Mouse (Mus musculus) thymus, adult 2 months (tissue): ENCODE measurements around the gene Pde4d. TPM values are rescaled to one million over a fixed set of nuclear protein-coding genes. Genes with fewer than 3 reads are reported as not detected.

Experiments used
- DNase-seq: peaks from one replicate; pipeline ENCODE4 v3.0.0; 2021
- H3K27ac ChIP-seq: fragments of 200-500 bp; 2 replicates; pipeline ENCODE4 v1.5.1; 2012; ENCODE audit warnings: low read length, control low read depth; ENCODE audit not compliant: control insufficient read depth, insufficient read depth
- H3K27me3 ChIP-seq: fragments of 200-500 bp; 2 replicates; pipeline ENCODE4 v1.6.1; 2012; ENCODE audit warnings: mild to moderate bottlenecking, low read length, moderate library complexity, mixed read lengths; ENCODE audit not compliant: control insufficient read depth, insufficient read depth
- H3K36me3 ChIP-seq: fragments of 200-500 bp; 2 replicates; pipeline ENCODE4 v1.6.1; 2012; ENCODE audit warnings: mild to moderate bottlenecking, low read length, moderate library complexity; ENCODE audit not compliant: control insufficient read depth, insufficient read depth
- H3K4me1 ChIP-seq: fragments of 200-500 bp; replicated peaks from 2 replicates; pipeline ENCODE4 v1.6.1; 2012; ENCODE audit warnings: low read length; ENCODE audit not compliant: control insufficient read depth, insufficient read depth
- H3K4me3 ChIP-seq: fragments of 200-500 bp; 2 replicates; pipeline ENCODE4 v1.5.1; 2012; ENCODE audit warnings: mild to moderate bottlenecking, low read length, control low read depth, moderate library complexity; ENCODE audit not compliant: control insufficient read depth, insufficient read depth
- CTCF ChIP-seq: fragments of 200-500 bp; IDR thresholded peaks from 2 replicates; pipeline ENCODE4 v1.5.1; 2012; ENCODE audit warnings: mild to moderate bottlenecking, control low read depth, low read length, moderate library complexity, borderline replicate concordance; ENCODE audit not compliant: control insufficient read depth, poor library complexity, insufficient read depth; ENCODE audit errors: extremely low read depth
- POLR2A ChIP-seq: fragments of 200-500 bp; IDR thresholded peaks from 2 replicates; pipeline ENCODE4 v1.6.1; 2012; ENCODE audit warnings: mild to moderate bottlenecking, low read length, control low read depth, moderate library complexity; ENCODE audit not compliant: control insufficient read depth, poor library complexity, insufficient read depth; ENCODE audit errors: extremely low read depth
- WGBS: fragments of 180-500 bp; shearing (Covaris S2); methylation state at CpG from one replicate; pipeline ENCODE4 v1.1.7; 2018; 5-methylcytosine and 5-hydroxymethylcytosine counted together
- polyA plus RNA-seq: library from polyadenylated mRNA; depleted of rRNA; stranded (reverse); fragments of >200 nt; gene quantifications from 2 replicates; pipeline ENCODE4 v1.2.3, GENCODE M21; 2012

Pde4d gene
- polyA plus RNA-seq, 1 experiment = 35.2 TPM

GRCm38 (mm10) chr13:109729612-109730011 lies 1279.9 kb downstream of the Pde4d start:
- TF ChIP-seq POLR2A (no peak), CTCF (no peak)

GRCm38 (mm10) chr13:109732655-109733376 lies 1283.1 kb downstream of the Pde4d start:
- DNase-seq = no peak

More at GRCm38 (mm10) chr13:109729612-109730011, 1279.9 kb downstream of the Pde4d start:
- Histone ChIP-seq H3K27ac (no peak overlapping the region), H3K27me3 (no peaks in the 10 kb centered on the region), H3K4me3 (no peak overlapping the region), H3K36me3 (no peaks in the 10 kb centered on the region), H3K4me1 (no peaks in the 10 kb centered on the region)
- no peak for DNase-seq
- WGBS = 94% methylated on average over 4 of the region's 4 CpGs

GRCm38 (mm10) chr13:109736290-109737078 lies 1286.7 kb downstream of the Pde4d start:
- Histone ChIP-seq H3K27me3 (no peaks in the 10 kb centered on the region), H3K4me1 (no peaks in the 10 kb centered on the region), H3K4me3 (no peak overlapping the region), H3K36me3 (no peaks in the 10 kb centered on the region), H3K27ac (no peak overlapping the region)
- TF ChIP-seq POLR2A (no peak), CTCF (no peak)
- DNase-seq = no peak
- WGBS = 39% methylated on average over 8 of the region's 8 CpGs

More at GRCm38 (mm10) chr13:109732655-109733376, 1283.1 kb downstream of the Pde4d start:
- Histone ChIP-seq H3K4me1 (no peaks in the 10 kb centered on the region), H3K4me3 (no peak overlapping the region), H3K36me3 (no peaks in the 10 kb centered on the region), H3K27me3 (no peaks in the 10 kb centered on the region), H3K27ac (no peak overlapping the region)
- TF ChIP-seq POLR2A = no peak
- TF ChIP-seq CTCF = no peak
- WGBS = 92% methylated on average over 5 of the region's 5 CpGs

DNA sequence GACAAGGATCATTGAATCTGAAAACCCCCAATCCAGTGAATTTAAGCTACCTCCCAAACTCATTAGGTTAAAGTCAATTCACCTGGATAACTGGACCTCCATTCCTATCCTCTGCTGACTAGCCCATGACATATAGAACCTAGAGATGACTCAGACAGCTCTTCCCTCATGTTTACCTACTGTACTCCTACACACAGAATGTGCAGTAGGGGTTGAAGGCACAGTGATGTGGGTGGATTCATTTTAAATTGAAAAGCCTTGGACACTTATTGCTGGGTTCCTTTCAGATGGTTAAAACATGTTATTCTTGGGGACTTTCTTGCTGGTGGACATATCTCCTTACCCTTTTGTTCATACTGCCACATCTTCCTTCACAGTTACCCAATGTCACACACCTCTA lies 1296.7 kb downstream of the Pde4d start:
- Histone ChIP-seq H3K4me3 (no peak overlapping the region), H3K36me3 (no peaks in the 10 kb centered on the region), H3K27me3 (no peaks in the 10 kb centered on the region), H3K4me1 (no peaks in the 10 kb centered on the region), H3K27ac (no peak overlapping the region)
- no peak for TF ChIP-seq POLR2A
- no peak for TF ChIP-seq CTCF
- DNase-seq = no peak

GRCm38 (mm10) chr13:109752236-109752863 lies 1302.6 kb downstream of the Pde4d start:
- H3K4me1 ChIP-seq = no peaks in the 10 kb centered on the region
- H3K4me3 ChIP-seq = no peak overlapping the region
- no peak overlapping the region for H3K27ac ChIP-seq
- H3K27me3 ChIP-seq = no peaks in the 10 kb centered on the region
- TF ChIP-seq CTCF (no peak), POLR2A (no peak)
- no peak for DNase-seq
- no peaks in the 10 kb centered on the region for H3K36me3 ChIP-seq
- 65% methylated on average over 8 of the region's 8 CpGs for WGBS

- no peak for TF ChIP-seq POLR2A
- TF ChIP-seq CTCF = no peak
- Histone ChIP-seq H3K36me3 (no peaks in the 10 kb centered on the region), H3K27ac (no peak overlapping the region), H3K27me3 (no peaks in the 10 kb centered on the region), H3K4me3 (no peak overlapping the region), H3K4me1 (no peaks in the 10 kb centered on the region)
- WGBS = 95% methylated on average over 5 of the region's 5 CpGs
- no peak for DNase-seq
Measured at GRCm38 (mm10) chr13:109756854-109757253, 1307.1 kb downstream of the Pde4d start.
